Mouse (Mus musculus): ENCODE data around the gene BC024978.

BC024978 gene

DNA sequence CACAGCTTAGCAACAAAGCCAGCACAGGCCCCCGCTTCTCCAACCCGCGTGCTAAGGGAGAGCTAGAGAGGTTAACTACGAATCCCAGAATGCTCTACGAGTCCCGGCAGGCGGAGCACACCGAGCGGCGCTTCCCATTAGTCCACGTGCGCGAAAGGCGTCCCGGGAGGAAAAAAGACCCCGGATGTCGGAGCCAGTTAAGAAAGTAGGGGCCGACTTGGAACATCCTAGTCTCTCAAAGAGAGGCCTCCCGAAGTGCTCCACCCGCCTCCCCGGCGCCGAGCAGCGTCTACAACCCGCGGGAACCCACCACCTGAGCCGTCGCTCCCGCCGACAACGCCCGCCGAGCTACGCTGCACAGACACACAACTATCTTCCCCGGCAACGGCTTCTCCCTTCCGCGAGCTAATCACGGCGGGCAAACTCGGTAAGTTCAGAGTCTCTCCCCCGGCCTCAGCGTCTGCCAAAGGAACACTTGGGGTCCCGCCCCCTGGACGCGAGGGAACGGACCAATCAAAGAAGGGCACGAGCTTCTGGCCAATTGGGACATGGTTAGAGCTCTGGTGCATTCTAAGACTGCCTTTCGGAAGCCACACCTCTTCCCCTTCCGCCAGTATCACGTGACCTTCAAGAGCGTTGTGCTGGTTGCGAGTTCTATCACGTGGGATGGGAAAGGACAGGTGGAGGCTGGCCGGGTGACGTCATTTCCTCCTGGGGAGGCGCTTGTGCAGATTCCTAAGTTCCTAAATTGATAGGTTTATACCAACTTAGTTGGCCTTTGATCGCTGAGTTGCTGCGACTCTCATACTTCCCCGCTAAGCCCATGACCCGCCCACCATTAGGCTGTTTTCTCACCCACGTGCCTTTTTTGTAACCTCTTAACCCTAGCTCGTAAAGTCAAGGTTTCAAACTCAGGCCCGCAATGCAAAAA, at the start of gene BC024978, which contains the start of gene Snrpa:
Gene BC024978, plus strand, starts transcription at position 101 of the 931 bp plus-strand sequence.
Gene Snrpa, minus strand, starts transcription at position 591 of the 931 bp plus-strand sequence.
- peak; percentile 94 for DNase-seq

DNA sequence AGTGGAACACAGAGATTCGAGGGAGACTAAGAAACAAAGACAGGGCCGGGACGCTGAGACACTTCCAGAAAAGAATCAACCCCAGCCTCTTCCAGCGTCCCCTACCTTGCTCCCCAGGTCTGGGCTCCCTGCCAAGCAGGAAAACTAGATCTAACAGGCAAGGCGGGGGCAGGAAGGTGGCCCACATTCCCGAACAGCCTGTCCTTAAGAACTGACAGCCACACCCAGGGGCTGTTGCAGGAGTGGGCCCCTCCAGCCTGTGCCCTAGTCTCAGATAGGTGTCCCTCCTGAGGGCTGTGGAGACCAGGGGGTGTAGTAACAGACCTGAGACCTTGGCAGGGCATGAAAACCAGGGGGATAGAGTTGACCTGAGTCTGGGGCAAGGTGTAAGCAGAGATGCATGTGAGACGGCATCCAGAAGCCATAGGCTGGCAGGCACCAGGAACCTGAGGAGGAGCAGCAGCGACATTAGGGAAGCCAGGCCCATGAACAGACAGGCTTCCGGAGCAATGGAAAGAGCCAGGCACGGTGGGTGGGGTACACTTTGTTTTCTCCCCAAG, 42.3 kb upstream of the BC024978 start, which contains the start of gene Cyp2t4:
Gene Cyp2t4, plus strand, starts transcription at position 510 of the 560 bp plus-strand sequence.
- no peak for DNase-seq

- DNase-seq: no peak
Measured at GRCm38 (mm10) chr7:27156005-27156404, 39.6 kb upstream of the BC024978 start.

DNA sequence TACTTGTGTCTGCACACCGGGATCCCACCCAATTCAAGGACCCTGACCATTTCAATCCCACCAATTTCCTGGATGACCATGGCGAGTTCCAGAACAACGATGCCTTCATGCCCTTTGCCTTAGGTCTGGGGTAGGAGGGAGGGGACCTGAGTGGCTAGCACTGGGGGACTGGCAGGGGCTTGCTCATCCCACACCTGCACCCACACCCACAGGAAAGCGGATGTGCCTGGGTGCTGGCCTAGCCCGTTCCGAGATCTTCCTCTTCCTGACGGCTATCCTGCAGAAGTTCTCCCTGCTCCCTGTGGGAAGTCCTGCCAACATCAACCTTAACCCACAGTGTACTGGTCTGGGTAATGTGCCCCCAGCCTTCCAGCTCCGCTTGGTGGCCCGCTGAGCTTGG, 37.4 kb upstream of the BC024978 start:
- DNase-seq: no peak

DNA sequence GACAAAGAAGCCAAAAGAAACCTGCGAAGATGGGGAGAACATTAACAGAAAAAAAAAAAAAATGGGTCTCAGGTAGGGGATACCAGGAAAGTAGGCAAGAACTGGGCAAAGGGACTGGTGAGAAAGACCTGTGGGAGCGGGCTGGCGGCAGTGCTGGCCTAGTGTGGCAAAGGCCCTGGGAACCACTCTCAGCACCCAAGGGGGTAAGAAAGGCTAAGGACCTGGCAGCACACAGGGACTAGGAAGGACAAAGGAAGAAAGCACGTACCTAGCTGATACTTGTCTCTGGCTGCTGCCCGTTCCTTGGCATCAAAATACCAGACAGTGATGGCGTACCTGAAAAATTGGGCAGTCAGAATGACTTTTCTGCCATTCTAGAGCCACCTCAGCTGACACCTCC, 36.3 kb upstream of the BC024978 start:
- no peak for DNase-seq

GRCm38 (mm10) chr7:27159882-27160281, 35.7 kb upstream of the BC024978 start:
- DNase-seq: peak; percentile 85

DNA sequence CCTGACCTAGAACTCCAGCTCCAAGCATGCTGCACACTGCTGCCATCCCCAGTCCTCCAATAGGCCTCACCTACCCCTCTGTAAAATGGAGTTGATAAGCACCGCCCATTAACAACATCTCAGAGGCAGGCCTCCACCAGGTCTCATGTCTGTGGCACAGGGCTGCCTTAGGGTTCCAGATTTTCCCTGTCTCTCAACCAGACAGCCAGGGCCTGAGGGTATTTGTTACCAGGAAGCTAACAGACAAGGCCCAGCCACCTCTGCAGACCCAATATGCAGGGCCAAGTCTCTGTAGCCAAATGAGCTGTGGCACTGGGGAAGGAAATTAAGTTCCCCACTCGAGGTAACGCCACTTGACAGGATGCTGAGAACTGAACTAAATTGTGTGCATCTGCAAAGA, 34.7 kb upstream of the BC024978 start:
- no peak for DNase-seq

GRCm38 (mm10) chr7:27161744-27162143, 33.8 kb upstream of the BC024978 start:
- no peak for DNase-seq

DNA sequence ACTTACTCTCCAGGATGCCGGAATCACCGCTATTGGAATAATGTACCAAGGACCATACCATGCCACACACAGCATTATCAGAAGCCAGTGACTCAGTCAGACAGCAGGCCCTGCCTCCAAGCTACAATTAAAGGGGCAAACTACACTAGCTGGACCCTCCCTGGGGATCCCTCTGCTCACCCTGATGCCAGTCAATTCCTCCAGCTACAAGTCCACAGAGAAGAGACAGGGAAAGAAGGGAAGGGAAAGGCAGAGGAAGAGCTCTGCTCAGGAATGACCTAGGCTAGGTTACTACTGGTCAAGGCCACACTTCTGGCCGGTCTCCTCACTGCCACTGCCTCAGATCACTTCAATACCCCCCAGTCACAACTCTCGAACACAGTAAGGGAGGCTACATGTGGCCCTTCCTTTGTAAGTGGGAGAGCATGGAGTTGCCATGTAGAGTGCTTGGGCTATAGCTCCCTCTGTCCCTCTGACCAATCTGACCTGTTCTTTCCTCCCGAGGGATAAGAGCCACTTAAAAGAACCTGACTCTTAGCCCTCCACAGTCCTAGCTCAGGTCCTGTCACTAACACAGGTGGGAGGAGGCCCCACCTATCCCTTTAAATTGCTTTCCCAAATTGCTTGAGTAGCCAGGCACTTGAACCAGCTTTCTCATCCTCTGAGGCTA, 32.7 kb upstream of the BC024978 start:
- no peak for DNase-seq

GRCm38 (mm10) chr7:27163450-27163805, 32.2 kb upstream of the BC024978 start:
- DNase-seq: no peak

- no peak for DNase-seq
Measured at GRCm38 (mm10) chr7:27164112-27164947, 31.3 kb upstream of the BC024978 start.

DNA sequence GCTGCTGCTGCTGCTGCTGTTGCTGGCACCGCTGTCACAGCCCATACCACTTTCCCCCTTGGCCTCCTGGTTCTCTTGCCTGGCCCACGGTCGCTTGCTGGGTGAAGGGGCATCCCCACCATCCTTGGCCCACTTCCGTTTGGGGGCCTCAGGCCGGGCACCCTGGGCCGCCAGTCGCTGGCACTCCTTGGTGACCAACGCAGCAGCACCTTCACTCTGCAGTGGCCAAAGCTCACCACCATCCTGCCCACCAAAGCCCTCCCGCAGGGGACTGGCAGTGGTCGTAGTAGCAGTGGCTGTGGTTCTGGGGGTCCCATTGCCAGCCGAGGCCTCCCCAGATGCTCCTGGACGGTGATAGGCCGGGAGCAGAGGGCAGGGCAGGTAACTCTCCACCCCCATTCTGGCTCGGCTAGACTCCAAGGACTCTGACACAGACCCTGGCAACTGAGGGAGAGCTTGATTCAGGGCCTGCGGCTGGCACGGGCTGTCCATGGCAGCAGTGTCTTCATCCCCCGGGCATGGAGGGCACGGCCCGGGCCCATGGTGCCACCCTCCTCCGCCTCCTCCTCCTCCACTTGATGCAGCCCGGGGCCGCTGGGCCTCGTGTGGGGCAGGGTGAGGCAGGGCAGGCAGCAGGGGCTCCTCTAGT, 30.4 kb upstream of the BC024978 start:
- DNase-seq: no peak

DNA sequence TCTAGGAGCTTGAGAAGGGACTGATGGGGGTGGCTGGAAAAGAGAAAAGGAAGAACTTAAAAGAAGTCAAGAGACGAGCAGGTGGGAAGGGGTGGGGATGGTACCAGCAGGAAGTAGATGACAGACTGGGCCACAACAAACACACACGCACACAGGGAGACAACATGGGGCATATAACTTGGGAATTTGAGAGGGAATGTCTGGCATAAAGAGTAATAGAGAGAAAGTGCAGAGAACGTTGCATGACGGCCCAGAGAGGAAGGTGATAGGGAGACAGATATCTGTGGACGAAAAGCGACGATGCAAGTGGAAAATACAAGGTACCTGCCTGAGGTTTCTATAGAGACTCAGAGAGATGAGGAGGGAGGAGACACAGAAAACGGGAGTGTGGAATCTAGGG, 29.9 kb upstream of the BC024978 start:
- DNase-seq: no peak

GRCm38 (mm10) chr7:27166229-27166613, 29.4 kb upstream of the BC024978 start:
- DNase-seq: peak; percentile 89

GRCm38 (mm10) chr7:27166614-27167474, 28.7 kb upstream of the BC024978 start, which contains the start of gene Egln2:
Gene Egln2 (minus strand): TSS chr7:27166802.
- DNase-seq: peak; percentile 99

GRCm38 (mm10) chr7:27167475-27168094, 28.0 kb upstream of the BC024978 start:
- no peak for DNase-seq

DNA sequence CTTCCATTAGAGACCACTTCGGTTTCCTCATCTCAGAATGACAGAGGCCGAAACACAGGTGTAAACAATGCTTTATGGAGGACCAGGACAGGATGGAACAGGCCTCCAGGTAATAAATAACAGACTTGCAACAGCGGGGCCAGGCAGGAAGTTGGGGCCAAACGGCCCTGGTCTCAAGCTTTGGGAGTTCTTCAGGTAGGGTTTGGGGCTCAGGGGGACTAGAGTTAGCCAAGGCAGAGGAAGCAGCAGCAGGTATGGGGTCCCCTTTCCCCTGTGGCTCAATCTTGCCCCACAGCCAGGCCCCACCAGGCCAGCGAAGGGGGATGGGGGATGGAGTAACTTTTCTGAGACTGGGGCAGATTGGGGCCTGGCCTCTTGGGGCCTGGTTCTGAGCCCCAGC, 27.2 kb upstream of the BC024978 start:
- no peak for DNase-seq

DNA sequence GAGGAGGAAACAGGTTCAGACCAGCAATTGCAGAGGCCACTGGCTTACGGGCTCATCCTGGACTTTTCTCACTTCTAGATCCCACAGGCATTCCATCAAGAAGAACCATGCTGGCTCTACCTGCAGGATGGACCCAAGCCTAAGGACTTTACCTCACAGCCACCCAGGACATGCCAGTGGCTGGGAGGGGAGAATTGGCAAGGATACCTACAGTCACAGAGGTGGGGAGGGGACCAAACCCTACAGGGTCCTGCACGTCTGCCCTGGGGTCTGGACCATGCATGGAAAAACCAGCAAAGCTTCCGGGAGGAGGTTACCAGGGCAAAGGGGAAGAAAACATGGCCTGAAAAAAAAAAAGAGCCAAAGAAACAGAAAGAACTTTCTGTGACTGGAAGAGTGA, 24.6 kb upstream of the BC024978 start:
- no peak for DNase-seq

DNA sequence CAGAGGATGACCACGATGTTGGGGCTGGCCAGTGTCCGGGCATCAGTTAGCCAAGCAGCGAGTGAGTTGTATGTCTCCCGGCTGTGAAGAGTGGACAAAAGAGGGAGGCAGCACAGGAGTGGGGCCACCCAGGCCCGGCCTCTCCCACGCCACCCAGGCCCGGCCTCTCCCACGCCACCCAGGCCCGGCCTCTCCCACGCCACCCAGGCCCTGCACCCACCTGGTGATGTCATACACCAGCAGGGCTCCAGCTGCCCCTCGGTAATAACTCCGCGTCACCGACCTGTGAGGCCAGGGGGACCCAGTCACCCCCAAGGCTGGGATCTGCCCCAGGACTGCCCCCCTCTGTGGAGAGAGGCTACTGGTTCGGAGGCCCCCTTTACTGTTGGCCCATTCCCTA, 21.1 kb upstream of the BC024978 start:
- no peak for DNase-seq

GRCm38 (mm10) chr7:27174896-27175295, 20.7 kb upstream of the BC024978 start:
- no peak for DNase-seq

DNA sequence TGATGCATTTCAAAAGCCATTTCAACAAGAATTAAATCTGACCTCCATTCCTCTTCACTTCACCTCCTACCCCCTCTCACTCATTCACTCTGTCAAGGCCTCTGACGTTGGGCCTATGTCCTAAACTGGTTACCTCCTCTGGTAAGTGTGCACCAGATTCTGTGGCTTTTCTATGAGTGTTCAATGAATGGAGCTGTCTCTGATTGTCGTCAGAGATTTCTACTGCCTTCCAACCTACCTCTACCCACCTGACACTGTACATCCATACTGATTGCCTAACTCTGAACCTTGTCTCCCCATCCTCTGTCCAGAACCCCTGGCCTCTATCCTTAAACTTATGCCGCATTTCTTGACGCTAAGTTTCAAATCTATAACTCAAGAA, 17.6 kb upstream of the BC024978 start:
- DNase-seq: no peak
